Mouse (Mus musculus) limb, embryonic 14.5 days (tissue): ENCODE measurements at regions not wholly inside any gene's neighbourhood (a gene's known extent, or its start where the extent isn't known, plus 50 kb on each side); places are given as distances from the start of the nearest gene placed in this dataset.

Source experiments
- ATAC-seq: fragments of 200-750 bp; cut with Nextera tagmentation; 2 replicates; pipeline ENCODE4 v1.8.0; 2017; ENCODE audit warnings: low read depth, moderate number of reproducible peaks, moderate TSS enrichment; ENCODE audit not compliant: low FRiP score
- DNase-seq: peaks from one replicate; pipeline ENCODE4 v3.0.0-alpha.2; 2015; ENCODE audit warnings: low spot score
- H3K27ac ChIP-seq: fragments of 300-500 bp; sonication (generic); replicated peaks from 2 replicates; pipeline ENCODE4 v1.5.1; 2014; ENCODE audit warnings: low read depth, mild to moderate bottlenecking, low read length, moderate library complexity, mixed read lengths
- H3K27me3 ChIP-seq: fragments of 300-500 bp; sonication (generic); 2 replicates; pipeline ENCODE4 v1.6.1; 2014; ENCODE audit warnings: low read length, mixed read lengths; ENCODE audit not compliant: control insufficient read depth, insufficient read depth
- H3K36me3 ChIP-seq: fragments of 300-500 bp; sonication (generic); 2 replicates; pipeline ENCODE4 v1.6.1; 2014; ENCODE audit warnings: mild to moderate bottlenecking, low read length, moderate library complexity, mixed read lengths; ENCODE audit not compliant: control insufficient read depth, insufficient read depth
- H3K4me1 ChIP-seq: fragments of 300-500 bp; sonication (generic); 2 replicates; pipeline ENCODE4 v1.6.1; 2014; ENCODE audit warnings: antibody characterized with exemption, low read length, mixed read lengths; ENCODE audit not compliant: control insufficient read depth, insufficient read depth
- H3K4me2 ChIP-seq: fragments of 300-500 bp; sonication (generic); replicated peaks from 2 replicates; pipeline ENCODE4 v1.6.1; 2014; ENCODE audit warnings: low read depth, mild to moderate bottlenecking, low read length, moderate library complexity; ENCODE audit not compliant: severe bottlenecking
- H3K4me3 ChIP-seq: fragments of 300-500 bp; sonication (generic); replicated peaks from 2 replicates; pipeline ENCODE4 v1.5.1; 2014; ENCODE audit warnings: low read length
- H3K9ac ChIP-seq: fragments of 300-500 bp; sonication (generic); 2 replicates; pipeline ENCODE4 v1.6.1; 2014; ENCODE audit warnings: mild to moderate bottlenecking, low read depth, low read length, moderate library complexity; ENCODE audit not compliant: severe bottlenecking
- H3K9me3 ChIP-seq: fragments of 300-500 bp; sonication (generic); 2 replicates; pipeline ENCODE4 v1.6.1; 2016; ENCODE audit warnings: low read length; ENCODE audit not compliant: control insufficient read depth
- POLR2A ChIP-seq: fragments of 200-500 bp; IDR thresholded peaks from 2 replicates; pipeline ENCODE4 v1.8.0; 2012; ENCODE audit warnings: inconsistent platforms, mild to moderate bottlenecking, moderate library complexity, borderline replicate concordance; ENCODE audit not compliant: insufficient read depth, insufficient read length; ENCODE audit errors: extremely low read depth
- WGBS: fragments of 180-500 bp; shearing (Covaris S2); extraction: QIAGEN DNeasy Blood & Tissue Kit; methylation state at CpG from one replicate; pipeline ENCODE4 v1.1.7; 2014; 5-methylcytosine and 5-hydroxymethylcytosine counted together

- no peak for TF ChIP-seq POLR2A
- Histone ChIP-seq H3K9me3 (no peaks in the 10 kb centered on the region), H3K4me3 (no peak overlapping the region), H3K27me3 (no peaks in the 10 kb centered on the region), H3K36me3 (no peaks in the 10 kb centered on the region), H3K4me2 (no peak overlapping the region), H3K9ac (no peak overlapping the region), H3K27ac (no peak overlapping the region), H3K4me1 (no peaks in the 10 kb centered on the region)
- WGBS = 98% methylated on average over 2 of the region's 2 CpGs
- ATAC-seq (no peak), DNase-seq (no peak)
Measured at GRCm38 (mm10) chr10:37666535-37666934, 527.8 kb upstream of the Marcks start.

DNA sequence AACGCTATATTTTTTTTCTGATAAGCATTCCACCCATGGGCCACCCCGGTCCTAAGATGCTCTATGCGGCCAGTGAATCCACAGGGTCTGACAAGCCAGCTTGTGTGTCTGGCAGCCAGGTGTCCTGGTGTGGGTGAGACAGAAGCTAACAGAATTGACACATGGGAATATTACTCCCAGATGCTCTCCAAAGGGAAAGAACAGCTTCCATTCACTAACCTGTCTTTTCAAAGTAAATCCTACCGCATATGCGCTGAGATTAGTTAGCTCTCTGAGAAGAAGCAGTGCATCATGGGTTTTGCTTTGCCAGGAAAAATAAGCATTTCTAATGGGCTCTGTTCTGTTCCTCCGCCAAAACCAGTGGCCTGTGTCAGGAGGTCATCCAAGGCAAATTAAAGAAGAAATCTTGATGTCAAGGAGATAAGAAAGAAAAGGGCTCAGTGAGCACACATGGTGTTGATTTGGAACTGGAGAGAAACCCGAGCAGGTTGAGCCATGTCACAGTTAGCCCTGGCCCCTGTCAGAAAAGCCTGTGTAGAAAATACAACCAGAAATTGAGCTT, 498.4 kb upstream of the Marcks start:
- peaks cover 10% of the 10 kb centered on the region for H3K4me1 ChIP-seq
- no peaks in the 10 kb centered on the region for H3K9me3 ChIP-seq
- TF ChIP-seq POLR2A = no peak
- H3K4me3 ChIP-seq = no peak overlapping the region
- DNase-seq (no peak), ATAC-seq (no peak)
- no peak overlapping the region for H3K9ac ChIP-seq
- no peaks in the 10 kb centered on the region for H3K27me3 ChIP-seq
- H3K36me3 ChIP-seq = no peaks in the 10 kb centered on the region
- no peak overlapping the region for H3K27ac ChIP-seq
- 16% methylated on average over 7 of the region's 7 CpGs for WGBS
- no peak overlapping the region; the same call in 1 of the 2 replicates for H3K4me2 ChIP-seq

DNA sequence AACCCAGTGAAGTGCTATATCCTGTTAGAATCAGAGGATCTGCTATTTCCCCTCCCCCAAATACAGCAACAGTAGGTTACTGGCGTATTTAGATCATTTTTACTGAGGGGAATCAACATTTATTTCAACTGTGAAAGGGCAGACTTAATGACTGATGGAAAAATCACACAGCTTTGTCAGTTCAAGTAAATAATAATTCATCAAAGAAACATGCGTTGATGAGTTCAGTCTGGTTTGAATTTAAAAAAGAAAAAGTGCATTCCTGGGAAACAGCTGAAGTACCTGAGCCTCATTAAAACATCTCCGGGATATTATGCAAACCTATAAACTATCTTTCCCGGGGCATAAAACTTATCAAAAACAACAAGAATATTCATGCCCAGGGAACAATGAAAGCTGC, 497.7 kb upstream of the Marcks start:
- ATAC-seq = no peak
- no peaks in the 10 kb centered on the region for H3K27me3 ChIP-seq
- H3K36me3 ChIP-seq = no peaks in the 10 kb centered on the region
- 17% methylated on average over 4 of the region's 4 CpGs for WGBS
- no peaks in the 10 kb centered on the region for H3K9me3 ChIP-seq
- H3K9ac ChIP-seq = no peak overlapping the region
- H3K4me1 ChIP-seq = peaks cover 10% of the 10 kb centered on the region
- no peak overlapping the region for H3K4me3 ChIP-seq
- no peak overlapping the region for H3K27ac ChIP-seq
- no peak for TF ChIP-seq POLR2A
- H3K4me2 ChIP-seq = no peak overlapping the region
- DNase-seq = no peak

GRCm38 (mm10) chr10:37630403-37630802, 491.7 kb upstream of the Marcks start:
- ATAC-seq (no peak), DNase-seq (no peak)
- TF ChIP-seq POLR2A = no peak
- Histone ChIP-seq H3K4me2 (no peak overlapping the region), H3K4me1 (no peaks in the 10 kb centered on the region), H3K36me3 (no peaks in the 10 kb centered on the region), H3K9me3 (no peaks in the 10 kb centered on the region), H3K27ac (no peak overlapping the region), H3K4me3 (no peak overlapping the region), H3K9ac (no peak overlapping the region), H3K27me3 (no peaks in the 10 kb centered on the region)
- WGBS = 96% methylated on average over 1 of the region's 1 CpGs

GRCm38 (mm10) chr10:37627900-37628299, 489.2 kb upstream of the Marcks start:
- H3K27ac ChIP-seq = no peak overlapping the region
- H3K4me1 ChIP-seq = no peaks in the 10 kb centered on the region
- H3K4me2 ChIP-seq = no peak overlapping the region
- ATAC-seq = no peak
- H3K4me3 ChIP-seq = no peak overlapping the region
- DNase-seq = peak; percentile 66
- TF ChIP-seq POLR2A = no peak
- 60% methylated on average over 3 of the region's 3 CpGs for WGBS
- H3K9ac ChIP-seq = no peak overlapping the region
- H3K9me3 ChIP-seq = no peaks in the 10 kb centered on the region
- no peaks in the 10 kb centered on the region for H3K27me3 ChIP-seq
- no peaks in the 10 kb centered on the region for H3K36me3 ChIP-seq

- 25% methylated on average over 5 of the region's 5 CpGs for WGBS
- Histone ChIP-seq H3K4me2 (no peak overlapping the region), H3K9me3 (no peaks in the 10 kb centered on the region), H3K27ac (no peak overlapping the region), H3K9ac (no peak overlapping the region), H3K4me3 (no peak overlapping the region), H3K36me3 (no peaks in the 10 kb centered on the region), H3K4me1 (no peaks in the 10 kb centered on the region), H3K27me3 (no peaks in the 10 kb centered on the region)
- no peak for ATAC-seq
- no peak for DNase-seq
- no peak for TF ChIP-seq POLR2A
Measured at GRCm38 (mm10) chr10:37626758-37627201, 488.1 kb upstream of the Marcks start.
